ENCODE assay signal across 8 mouse cellular contexts in the genomic region with DNA sequence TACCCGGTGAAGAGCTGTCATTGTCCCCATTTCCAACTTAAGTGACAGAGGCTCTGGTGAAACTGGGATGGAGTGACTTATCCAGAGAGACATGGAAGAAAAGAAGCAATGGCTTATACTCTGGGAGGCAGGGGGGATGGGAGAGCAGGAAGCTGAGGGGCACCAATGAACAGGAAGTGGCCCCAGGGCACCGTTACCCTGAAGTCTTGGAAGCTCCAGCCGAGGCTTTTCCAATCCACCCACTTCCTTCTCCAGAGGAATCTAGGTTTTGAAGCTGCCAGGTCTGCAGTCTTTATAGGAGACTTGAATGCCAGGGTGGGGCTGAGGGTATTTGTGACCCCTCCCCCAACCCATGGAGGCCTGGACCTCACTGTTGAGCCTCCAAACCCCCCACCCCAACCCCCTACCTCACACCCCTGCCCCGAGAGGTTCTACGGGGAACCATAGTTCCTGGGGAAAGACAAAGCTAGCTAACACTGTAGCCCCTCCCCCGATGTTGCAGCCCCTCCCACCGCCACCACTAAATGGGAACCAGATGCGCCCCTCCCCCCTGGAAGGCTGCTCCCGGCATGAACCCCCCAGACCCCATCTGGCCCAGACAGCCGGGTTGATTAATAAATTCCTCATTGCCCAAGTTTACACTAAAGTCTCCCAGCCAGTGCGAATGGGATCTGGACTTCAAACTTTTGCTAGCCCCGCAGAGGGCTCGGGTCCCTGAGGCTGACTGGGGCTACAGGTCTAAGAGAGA. TPM values are rescaled to one million over a fixed set of nuclear protein-coding genes. Genes with fewer than 3 reads are reported as not detected.
DNase-seq lines count a peak whose midpoint lies in the region; ATAC-seq and TF ChIP-seq lines count a peak whose summit lies in the region.

No protein-coding gene starts in this region.

- H3K4me2 ChIP-seq in forebrain, embryonic 12.5 days = peak overlapping the region; percentile 21
- H3K4me2 ChIP-seq in forebrain, embryonic 15.5 days (replicated peaks) = no peak overlapping the region
- H3K4me2 ChIP-seq in lung, embryonic 16.5 days (ENCODE audit: low read depth, low read length) = peak overlapping the region; percentile 45
- H3K4me2 ChIP-seq in hindbrain, postnatal 0 days (ENCODE audit: low read depth, low read length) = peak overlapping the region; percentile 10; the same call in 1 of the 2 replicates

- H3K4me1 ChIP-seq in forebrain, embryonic 12.5 days = peaks cover 27% of the 10 kb centered on the region
- H3K4me1 ChIP-seq in forebrain, embryonic 15.5 days = peaks cover 7% of the 10 kb centered on the region
- H3K4me1 ChIP-seq in lung, embryonic 16.5 days (replicated peaks; ENCODE audit: control insufficient read depth, insufficient read depth, low read length) = peaks cover 28% of the 10 kb centered on the region
- no peaks in the 10 kb centered on the region for H3K4me1 ChIP-seq in hindbrain, postnatal 0 days (ENCODE audit: insufficient read depth, low read length)

- no peak overlapping the region for H3K9ac ChIP-seq in forebrain, embryonic 12.5 days
- H3K9ac ChIP-seq in forebrain, embryonic 15.5 days (replicated peaks) = no peak overlapping the region
- H3K9ac ChIP-seq in lung, embryonic 16.5 days (ENCODE audit: low read length) = peak overlapping the region; percentile 49
- no peak overlapping the region for H3K9ac ChIP-seq in hindbrain, postnatal 0 days (replicated peaks; ENCODE audit: low read length)

- WGBS in forebrain, embryonic 12.5 days = 9% methylated on average over 13 of the region's 13 CpGs
- WGBS in forebrain, embryonic 15.5 days = 9% methylated on average over 13 of the region's 13 CpGs
- WGBS in lung, embryonic 16.5 days = 5% methylated on average over 13 of the region's 13 CpGs
- WGBS in hindbrain, postnatal 0 days = 11% methylated on average over 12 of the region's 13 CpGs

- H3K9me3 ChIP-seq in forebrain, embryonic 12.5 days = no peaks in the 10 kb centered on the region
- H3K9me3 ChIP-seq in forebrain, embryonic 15.5 days = no peaks in the 10 kb centered on the region
- no peaks in the 10 kb centered on the region for H3K9me3 ChIP-seq in lung, embryonic 16.5 days (ENCODE audit: control insufficient read depth, low read length)
- H3K9me3 ChIP-seq in hindbrain, postnatal 0 days (ENCODE audit: low read length) = no peaks in the 10 kb centered on the region

- no peak for ATAC-seq in forebrain, embryonic 12.5 days (ENCODE audit: low FRiP score)
- ATAC-seq in forebrain, embryonic 15.5 days (replicated peaks) = no peak
- peak; percentile 41 for ATAC-seq in lung, embryonic 16.5 days (ENCODE audit: low read depth)
- ATAC-seq in hindbrain, postnatal 0 days = no peak

- DNase-seq in lung, postnatal 36 days = no peak
- no peak for DNase-seq in hindbrain, postnatal 0 days (ENCODE audit: low spot score)
- DNase-seq in neural tube, embryonic 10.5 days (ENCODE audit: extremely low spot score, low spot score) = peak; percentile 89
- DNase-seq in frontal cortex, adult 2 months (ENCODE audit: extremely low spot score in 1 of 2, low spot score in 1 of 2) = no peak
- no peak for DNase-seq in urinary bladder, postnatal 36 days (ENCODE audit: low spot score in 2 of 2)

- H3K27me3 ChIP-seq in forebrain, embryonic 12.5 days = peaks cover 26% of the 10 kb centered on the region; the same call in 1 of the 2 replicates
- no peaks in the 10 kb centered on the region for H3K27me3 ChIP-seq in forebrain, embryonic 15.5 days
- no peaks in the 10 kb centered on the region for H3K27me3 ChIP-seq in lung, embryonic 16.5 days (ENCODE audit: control insufficient read depth, insufficient read depth, low read depth, low read length)
- no peaks in the 10 kb centered on the region for H3K27me3 ChIP-seq in hindbrain, postnatal 0 days (ENCODE audit: insufficient read depth, low read length)

- H3K27ac ChIP-seq in forebrain, embryonic 12.5 days = peak overlapping the region; percentile 27; the same call in 1 of the 2 replicates
- no peak overlapping the region for H3K27ac ChIP-seq in forebrain, embryonic 15.5 days (replicated peaks)
- H3K27ac ChIP-seq in lung, embryonic 16.5 days (ENCODE audit: low read length) = peak overlapping the region; percentile 76
- no peak overlapping the region for H3K27ac ChIP-seq in hindbrain, postnatal 0 days

- no peaks in the 10 kb centered on the region for H3K36me3 ChIP-seq in forebrain, embryonic 12.5 days (replicated peaks)
- H3K36me3 ChIP-seq in forebrain, embryonic 15.5 days = no peaks in the 10 kb centered on the region
- no peaks in the 10 kb centered on the region for H3K36me3 ChIP-seq in lung, embryonic 16.5 days (ENCODE audit: control insufficient read depth, insufficient read depth, low read length)
- no peaks in the 10 kb centered on the region for H3K36me3 ChIP-seq in hindbrain, postnatal 0 days (ENCODE audit: insufficient read depth, low read length)

- TF ChIP-seq CTCF in hindbrain, postnatal 0 days (IDR thresholded peaks at IDR 0.05; ENCODE audit: low read depth) = no peak

- H3K4me3 ChIP-seq in forebrain, embryonic 12.5 days (replicated peaks) = no peak overlapping the region
- H3K4me3 ChIP-seq in forebrain, embryonic 15.5 days = no peak overlapping the region
- peak overlapping the region; percentile 17 for H3K4me3 ChIP-seq in lung, embryonic 16.5 days (ENCODE audit: low read length)
- no peak overlapping the region for H3K4me3 ChIP-seq in hindbrain, postnatal 0 days (ENCODE audit: low read length)

RNA-seq across cellular contexts. Expression of gene Tmem119, which starts 3.7 kb away (rescaled TPM):
- polyA plus RNA-seq in forebrain, embryonic 12.5 days (2016; fragmentation: Nextera tagmentation; extraction: Ambion mirVana) = 13.9 and 19.4 TPM in 2 replicates
- 4.9 and 5.1 TPM in 2 replicates for polyA plus RNA-seq in forebrain, embryonic 15.5 days (2015; fragmentation: Nextera tagmentation; extraction: Ambion mirVana)
- polyA plus RNA-seq in lung, embryonic 16.5 days (2015; fragmentation: Nextera tagmentation; extraction: Ambion mirVana) = 49.9 and 51.1 TPM in 2 replicates
- 5.2 and 9.2 TPM in 2 replicates for total RNA-seq in hindbrain, postnatal 0 days (2014; rRNA removed)
- polyA plus RNA-seq in hindbrain, postnatal 0 days (2015; fragmentation: Nextera tagmentation; extraction: Ambion mirVana) = 7.3 and 7.6 TPM in 2 replicates
- polyA plus RNA-seq in frontal cortex, adult 2 months (2012; rRNA removed) = 17.6 and 22.6 TPM in 2 replicates

RNA-seq across cellular contexts. Expression of gene Iscu, which starts 24.0 kb away (rescaled TPM):
- polyA plus RNA-seq in forebrain, embryonic 12.5 days (2016; fragmentation: Nextera tagmentation; extraction: Ambion mirVana) = 107 and 113 TPM in 2 replicates
- 87.4 and 94.1 TPM in 2 replicates for polyA plus RNA-seq in forebrain, embryonic 15.5 days (2015; fragmentation: Nextera tagmentation; extraction: Ambion mirVana)
- polyA plus RNA-seq in lung, embryonic 16.5 days (2015; fragmentation: Nextera tagmentation; extraction: Ambion mirVana) = 104 and 114 TPM in 2 replicates
- 53.5 and 77.9 TPM in 2 replicates for total RNA-seq in hindbrain, postnatal 0 days (2014; rRNA removed)
- 111 and 122 TPM in 2 replicates for polyA plus RNA-seq in hindbrain, postnatal 0 days (2015; fragmentation: Nextera tagmentation; extraction: Ambion mirVana)
- 202 and 208 TPM in 2 replicates for polyA plus RNA-seq in frontal cortex, adult 2 months (2012; rRNA removed)

RNA-seq across cellular contexts. Expression of gene Sart3, which starts 24.3 kb away (rescaled TPM):
- polyA plus RNA-seq in forebrain, embryonic 12.5 days (2016; fragmentation: Nextera tagmentation; extraction: Ambion mirVana) = 78.4 and 78.8 TPM in 2 replicates
- 57.6 and 58.7 TPM in 2 replicates for polyA plus RNA-seq in forebrain, embryonic 15.5 days (2015; fragmentation: Nextera tagmentation; extraction: Ambion mirVana)
- polyA plus RNA-seq in lung, embryonic 16.5 days (2015; fragmentation: Nextera tagmentation; extraction: Ambion mirVana) = 40.6 and 42.5 TPM in 2 replicates
- total RNA-seq in hindbrain, postnatal 0 days (2014; rRNA removed) = 34.7 and 45.6 TPM in 2 replicates
- 24.8 and 26.4 TPM in 2 replicates for polyA plus RNA-seq in hindbrain, postnatal 0 days (2015; fragmentation: Nextera tagmentation; extraction: Ambion mirVana)
- 39.0 and 44.1 TPM in 2 replicates for polyA plus RNA-seq in frontal cortex, adult 2 months (2012; rRNA removed)

RNA-seq across cellular contexts. Expression of gene Selplg, which starts 35.9 kb away (rescaled TPM):
- 0.82 and 0.88 TPM in 2 replicates for polyA plus RNA-seq in forebrain, embryonic 12.5 days (2016; fragmentation: Nextera tagmentation; extraction: Ambion mirVana)
- 1.8 TPM in 2 replicates for polyA plus RNA-seq in forebrain, embryonic 15.5 days (2015; fragmentation: Nextera tagmentation; extraction: Ambion mirVana)
- polyA plus RNA-seq in lung, embryonic 16.5 days (2015; fragmentation: Nextera tagmentation; extraction: Ambion mirVana) = 7.4 and 9.5 TPM in 2 replicates
- total RNA-seq in hindbrain, postnatal 0 days (2014; rRNA removed) = 2.8 and 4.1 TPM in 2 replicates
- 1.8 and 2.2 TPM in 2 replicates for polyA plus RNA-seq in hindbrain, postnatal 0 days (2015; fragmentation: Nextera tagmentation; extraction: Ambion mirVana)
- polyA plus RNA-seq in frontal cortex, adult 2 months (2012; rRNA removed) = 34.0 and 40.3 TPM in 2 replicates

Comparison
In these comparisons a context has a peak if more than half of its experiments do, and no peak if none do; other contexts are left out.
1. H3K27ac ChIP-seq: peak in forebrain, embryonic 12.5 days (single experiment) and lung, embryonic 16.5 days (single experiment); none in forebrain, embryonic 15.5 days (single experiment) and hindbrain, postnatal 0 days (single experiment).